Mouse (Mus musculus): Measurements from ENCODE around the gene Rfpl4. TPM values are rescaled to one million over a fixed set of nuclear protein-coding genes. Genes with fewer than 3 reads are reported as not detected.
"Not testable (repeated sequence)": the region's sequence is repeated elsewhere in the genome, so short reads cannot be mapped to it uniquely, and the experiment has no call there.

The Rfpl4 gene
- polyA plus RNA-seq, 1 experiment from 2014 or later = not detected

DNA sequence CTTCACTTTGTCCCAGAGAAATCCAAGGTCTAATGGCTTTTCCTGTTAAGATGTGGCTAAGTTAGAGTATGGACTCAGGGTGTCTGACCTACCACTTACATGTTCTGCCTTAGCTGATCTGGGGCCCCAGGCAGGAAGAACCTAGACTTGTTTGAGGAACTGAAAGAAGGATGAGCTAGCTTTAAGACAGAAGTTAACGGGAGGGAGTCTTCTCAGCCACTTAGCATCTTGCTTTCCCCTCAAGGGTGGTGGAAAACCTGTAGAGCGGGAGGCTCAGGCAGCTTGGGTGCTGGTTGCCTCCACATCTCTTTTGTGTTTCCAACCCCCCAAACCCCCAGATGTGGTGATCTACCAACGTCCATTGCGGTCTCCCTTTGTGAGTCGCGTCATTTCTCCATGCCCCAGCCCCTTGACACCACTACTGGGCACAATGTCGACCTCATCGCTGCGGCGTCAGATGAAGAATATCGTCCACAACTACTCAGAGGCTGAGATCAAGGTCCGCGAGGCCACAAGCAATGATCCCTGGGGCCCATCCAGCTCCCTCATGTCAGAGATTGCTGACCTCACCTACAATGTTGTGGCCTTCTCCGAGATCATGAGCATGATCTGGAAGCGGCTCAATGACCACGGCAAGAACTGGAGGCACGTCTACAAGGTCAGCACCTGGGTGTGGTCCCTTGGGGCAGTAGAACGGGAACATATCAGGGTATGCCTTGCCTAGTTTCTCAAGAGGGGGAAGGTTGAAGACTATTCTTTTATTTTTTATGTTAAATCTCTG, 33.2 kb downstream of the Rfpl4 start:
- Histone ChIP-seq H3K27ac (no peak overlapping the region), H3K36me3 (replicated peaks; ENCODE audit: control insufficient read depth, insufficient read depth) (peaks cover 32% of the 10 kb centered on the region), H3K4me3 (replicated peaks; ENCODE audit: low read length) (no peak overlapping the region), H3K4me2 (replicated peaks) (no peak overlapping the region), H3K4me1 (replicated peaks; ENCODE audit: control insufficient read depth, insufficient read depth, low read length) (peaks cover 15% of the 10 kb centered on the region), H3K9me3 (ENCODE audit: control insufficient read depth, low read length) (no peaks in the 10 kb centered on the region), H3K27me3 (ENCODE audit: control insufficient read depth, insufficient read depth, low read length) (no peaks in the 10 kb centered on the region), H3K9ac (no peak overlapping the region)
- ATAC-seq (ENCODE audit: low FRiP score) (no peak), DNase-seq (ENCODE audit: low spot score) (no peak)
- WGBS = 94% methylated on average over 18 of the region's 18 CpGs

DNA sequence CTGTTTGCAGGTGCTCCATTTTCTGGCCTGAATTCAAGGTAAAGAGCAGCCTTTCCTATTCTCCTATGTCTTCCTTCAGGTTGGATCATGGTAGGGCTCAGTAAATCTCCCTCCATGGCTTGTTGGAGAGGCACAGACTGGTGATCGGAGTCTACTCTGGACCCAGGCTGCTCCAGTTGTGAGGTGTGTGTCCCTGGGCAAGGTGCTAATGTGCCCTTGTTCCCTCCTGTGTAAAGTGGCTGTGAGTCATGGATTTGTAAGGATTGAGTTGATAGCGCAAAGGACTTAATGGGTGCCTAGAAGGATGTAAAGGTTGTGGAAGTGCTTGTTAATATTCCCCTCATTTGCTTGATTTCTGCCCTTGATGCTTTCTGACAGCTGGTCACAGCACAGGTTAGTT, 34.8 kb downstream of the Rfpl4 start:
- no peaks in the 10 kb centered on the region for H3K9me3 ChIP-seq (ENCODE audit: control insufficient read depth, low read length)
- no peak overlapping the region for H3K4me3 ChIP-seq (replicated peaks; ENCODE audit: low read length)
- H3K4me2 ChIP-seq (replicated peaks) = peak overlapping the region; percentile 96
- H3K4me1 ChIP-seq (replicated peaks; ENCODE audit: control insufficient read depth, insufficient read depth, low read length) = peaks cover 15% of the 10 kb centered on the region
- 98% methylated on average over 2 of the region's 2 CpGs for WGBS
- no peak for ATAC-seq (ENCODE audit: low FRiP score)
- H3K27me3 ChIP-seq (ENCODE audit: control insufficient read depth, insufficient read depth, low read length) = no peaks in the 10 kb centered on the region
- no peak overlapping the region for H3K9ac ChIP-seq
- no peak overlapping the region for H3K27ac ChIP-seq
- DNase-seq (ENCODE audit: low spot score) = no peak
- H3K36me3 ChIP-seq (replicated peaks; ENCODE audit: control insufficient read depth, insufficient read depth) = peaks cover 48% of the 10 kb centered on the region

DNA sequence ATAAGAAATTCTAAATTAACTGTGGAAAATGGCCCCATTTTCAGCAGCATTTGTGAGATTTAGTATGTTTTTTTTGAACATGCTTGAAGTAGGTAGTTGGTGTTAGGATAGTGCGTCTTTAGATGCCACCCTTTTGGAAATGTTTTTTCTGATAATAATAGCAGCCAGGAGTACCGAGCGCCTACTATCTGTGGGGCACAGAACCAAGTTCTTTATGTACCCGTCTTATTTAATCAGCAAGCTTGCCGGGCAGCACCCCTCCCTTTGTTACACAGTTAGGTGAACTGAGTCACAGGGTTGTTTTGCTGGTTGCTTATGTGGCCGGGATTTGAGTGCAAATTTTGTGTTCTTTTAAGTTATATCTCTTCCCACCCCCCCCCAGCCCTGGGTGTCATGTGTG, 35.5 kb downstream of the Rfpl4 start:
- Histone ChIP-seq H3K4me1 (replicated peaks; ENCODE audit: control insufficient read depth, insufficient read depth, low read length) (peaks cover 15% of the 10 kb centered on the region), H3K36me3 (replicated peaks; ENCODE audit: control insufficient read depth, insufficient read depth) (peaks cover 54% of the 10 kb centered on the region), H3K27ac (peak overlapping the region; percentile 89; the same call in 1 of the 2 replicates), H3K27me3 (ENCODE audit: control insufficient read depth, insufficient read depth, low read length) (no peaks in the 10 kb centered on the region), H3K9ac (peak overlapping the region; percentile 99), H3K9me3 (ENCODE audit: control insufficient read depth, low read length) (no peaks in the 10 kb centered on the region), H3K4me3 (replicated peaks; ENCODE audit: low read length) (peak overlapping the region; percentile 99), H3K4me2 (replicated peaks) (peak overlapping the region; percentile 96)
- DNase-seq (ENCODE audit: low spot score) (no peak), ATAC-seq (ENCODE audit: low FRiP score) (no peak)
- WGBS = 73% methylated on average over 6 of the region's 6 CpGs

GRCm38 (mm10) chr7:5080815-5081214, 35.9 kb downstream of the Rfpl4 start:
- no peaks in the 10 kb centered on the region for H3K9me3 ChIP-seq (ENCODE audit: control insufficient read depth, low read length)
- peak overlapping the region; percentile 96 for H3K4me2 ChIP-seq (replicated peaks)
- peaks cover 53% of the 10 kb centered on the region for H3K36me3 ChIP-seq (replicated peaks; ENCODE audit: control insufficient read depth, insufficient read depth)
- H3K4me1 ChIP-seq (replicated peaks; ENCODE audit: control insufficient read depth, insufficient read depth, low read length) = peaks cover 15% of the 10 kb centered on the region
- WGBS = 19% methylated on average over 6 of the region's 6 CpGs
- H3K9ac ChIP-seq = peak overlapping the region; percentile 99
- H3K4me3 ChIP-seq (replicated peaks; ENCODE audit: low read length) = peak overlapping the region; percentile 99
- H3K27ac ChIP-seq = peak overlapping the region; percentile 89
- ATAC-seq (ENCODE audit: low FRiP score) (no peak), DNase-seq (ENCODE audit: low spot score) (no peak)
- no peaks in the 10 kb centered on the region for H3K27me3 ChIP-seq (ENCODE audit: control insufficient read depth, insufficient read depth, low read length)

- peak within 1 kb of the TSS; percentile 96 for H3K4me2 ChIP-seq (replicated peaks)
- H3K27me3 ChIP-seq (ENCODE audit: control insufficient read depth, insufficient read depth, low read length) = no peaks in the 10 kb centered on the region
- H3K9me3 ChIP-seq (ENCODE audit: control insufficient read depth, low read length) = no peaks in the 10 kb centered on the region
- H3K36me3 ChIP-seq (replicated peaks; ENCODE audit: control insufficient read depth, insufficient read depth) = peaks cover 58% of the 10 kb centered on the region
- peak within 1 kb of the TSS; percentile 99 for H3K4me3 ChIP-seq (replicated peaks; ENCODE audit: low read length)
- peaks cover 15% of the 10 kb centered on the region for H3K4me1 ChIP-seq (replicated peaks; ENCODE audit: control insufficient read depth, insufficient read depth, low read length)
- peak within 1 kb of the TSS; percentile 99 for H3K9ac ChIP-seq
- WGBS = under 1% methylated on average over 62 of the region's 81 CpGs
- DNase-seq (ENCODE audit: low spot score) (peak; percentile 98), ATAC-seq (ENCODE audit: low FRiP score) (peak; percentile 97)
- peak within 1 kb of the TSS; percentile 89 for H3K27ac ChIP-seq
These were observed 36.6 kb downstream of the Rfpl4 start, which contains the start of gene Epn1 for GRCm38 (mm10) chr7:5080010-5080751. Gene Epn1, plus strand, starts transcription at chr7:5080235.

DNA sequence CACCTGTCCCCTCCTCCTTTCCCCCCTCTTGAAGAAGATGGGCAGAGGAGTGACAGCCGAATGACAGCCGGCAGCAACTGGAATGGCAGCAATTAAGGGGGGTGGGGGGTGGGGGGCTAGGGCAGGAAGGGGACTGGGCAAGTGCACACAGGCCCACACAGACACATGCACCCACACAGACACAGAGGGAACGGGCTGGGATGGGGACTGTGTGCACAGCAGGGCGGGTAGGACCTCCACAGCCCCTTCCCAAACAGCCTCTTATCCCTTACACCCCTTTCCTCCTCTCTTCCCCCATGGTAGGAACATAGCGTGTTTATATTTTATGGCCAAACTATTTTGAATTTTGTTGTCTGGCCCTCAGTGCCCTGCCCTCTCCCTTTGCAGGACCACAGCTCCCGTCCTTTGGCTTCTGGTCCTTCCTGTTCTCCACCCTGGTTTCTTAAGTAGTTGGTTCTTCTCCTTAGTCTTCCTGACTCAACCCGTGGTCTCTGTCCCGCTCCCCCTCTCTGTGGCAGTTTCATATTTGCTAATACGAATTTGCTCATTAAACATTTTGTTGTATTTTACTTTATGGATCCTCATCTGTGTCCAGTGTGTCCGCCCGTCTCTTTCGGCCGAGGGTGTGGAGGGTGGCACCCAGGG, 37.3 kb downstream of the Rfpl4 start:
- peaks cover 60% of the 10 kb centered on the region for H3K36me3 ChIP-seq (replicated peaks; ENCODE audit: control insufficient read depth, insufficient read depth)
- peak overlapping the region; percentile 96 for H3K4me2 ChIP-seq (replicated peaks)
- H3K9me3 ChIP-seq (ENCODE audit: control insufficient read depth, low read length); H3K27me3 ChIP-seq (ENCODE audit: control insufficient read depth, insufficient read depth, low read length); DNase-seq (ENCODE audit: low spot score): not testable (repeated sequence)
- peak; percentile 22 for ATAC-seq (ENCODE audit: low FRiP score)
- H3K27ac ChIP-seq = peak overlapping the region; percentile 74
- peak overlapping the region; percentile 99 for H3K9ac ChIP-seq
- H3K4me3 ChIP-seq (replicated peaks; ENCODE audit: low read length) = peak overlapping the region; percentile 99
- H3K4me1 ChIP-seq (replicated peaks; ENCODE audit: control insufficient read depth, insufficient read depth, low read length) = peaks cover 15% of the 10 kb centered on the region
- WGBS = 66% methylated on average over 10 of the region's 13 CpGs

- Histone ChIP-seq H3K9ac (no peak overlapping the region), H3K4me2 (replicated peaks) (no peak overlapping the region), H3K27ac (no peak overlapping the region), H3K4me3 (replicated peaks; ENCODE audit: low read length) (no peak overlapping the region), H3K27me3 (ENCODE audit: control insufficient read depth, insufficient read depth, low read length) (no peaks in the 10 kb centered on the region), H3K4me1 (replicated peaks; ENCODE audit: control insufficient read depth, insufficient read depth, low read length) (peaks cover 13% of the 10 kb centered on the region), H3K36me3 (replicated peaks; ENCODE audit: control insufficient read depth, insufficient read depth) (peaks cover 73% of the 10 kb centered on the region), H3K9me3 (ENCODE audit: control insufficient read depth, low read length) (no peaks in the 10 kb centered on the region)
- WGBS = 88% methylated on average over 2 of the region's 2 CpGs
- DNase-seq (ENCODE audit: low spot score) = no peak
- ATAC-seq (ENCODE audit: low FRiP score) = no peak
These were observed 39.8 kb downstream of the Rfpl4 start for GRCm38 (mm10) chr7:5076931-5077330.

GRCm38 (mm10) chr7:5074984-5075383, 41.8 kb downstream of the Rfpl4 start:
- Histone ChIP-seq H3K9ac (no peak overlapping the region), H3K27me3 (ENCODE audit: control insufficient read depth, insufficient read depth, low read length) (no peaks in the 10 kb centered on the region), H3K9me3 (ENCODE audit: control insufficient read depth, low read length) (no peaks in the 10 kb centered on the region), H3K4me3 (replicated peaks; ENCODE audit: low read length) (no peak overlapping the region), H3K36me3 (replicated peaks; ENCODE audit: control insufficient read depth, insufficient read depth) (peaks cover 92% of the 10 kb centered on the region), H3K27ac (no peak overlapping the region), H3K4me2 (replicated peaks) (no peak overlapping the region), H3K4me1 (replicated peaks; ENCODE audit: control insufficient read depth, insufficient read depth, low read length) (no peaks in the 10 kb centered on the region)
- no peak for ATAC-seq (ENCODE audit: low FRiP score)
- no peak for DNase-seq (ENCODE audit: low spot score)
- 97% methylated on average over 5 of the region's 5 CpGs for WGBS

DNA sequence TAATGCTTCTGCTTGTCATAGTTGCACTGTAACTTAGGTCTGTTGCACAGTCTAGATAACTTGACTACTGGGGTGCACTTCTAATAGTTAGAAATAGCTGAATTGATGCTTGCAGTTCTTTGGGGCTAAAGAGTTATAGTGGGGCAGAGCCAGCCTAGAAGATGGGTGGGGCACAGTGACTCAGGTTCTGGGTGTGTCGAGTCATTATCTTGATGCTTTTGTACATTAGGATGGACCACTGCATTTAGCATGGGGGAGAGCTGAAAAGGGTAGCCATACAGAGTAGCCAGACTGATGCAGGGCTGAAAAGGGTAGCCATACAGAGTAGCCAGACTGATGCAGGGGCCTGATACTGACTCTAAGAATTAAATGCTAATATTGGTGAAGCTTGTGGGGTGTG, 43.2 kb downstream of the Rfpl4 start:
- H3K27me3 ChIP-seq (ENCODE audit: control insufficient read depth, insufficient read depth, low read length) = no peaks in the 10 kb centered on the region
- WGBS = 88% methylated on average over 1 of the region's 1 CpGs
- no peaks in the 10 kb centered on the region for H3K9me3 ChIP-seq (ENCODE audit: control insufficient read depth, low read length)
- no peak overlapping the region for H3K9ac ChIP-seq
- no peak for DNase-seq (ENCODE audit: low spot score)
- H3K4me1 ChIP-seq (replicated peaks; ENCODE audit: control insufficient read depth, insufficient read depth, low read length) = no peaks in the 10 kb centered on the region
- peaks cover 99% of the 10 kb centered on the region for H3K36me3 ChIP-seq (replicated peaks; ENCODE audit: control insufficient read depth, insufficient read depth)
- H3K4me3 ChIP-seq (replicated peaks; ENCODE audit: low read length) = no peak overlapping the region
- no peak overlapping the region for H3K27ac ChIP-seq
- H3K4me2 ChIP-seq (replicated peaks) = no peak overlapping the region
- no peak for ATAC-seq (ENCODE audit: low FRiP score)
